Mouse (Mus musculus) cerebellum, adult 2 months (tissue): ENCODE data around the gene Fas.

Experiments used
- CTCF ChIP-seq: fragments of 200-500 bp; IDR thresholded peaks from 2 replicates; pipeline ENCODE4 v1.5.1; 2011; ENCODE audit warnings: low read depth, mild to moderate bottlenecking, control low read depth, low read length, moderate library complexity, borderline replicate concordance; ENCODE audit not compliant: insufficient read depth
- POLR2A ChIP-seq: fragments of 200-500 bp; IDR thresholded peaks from 2 replicates; pipeline ENCODE4 v1.6.1; 2011; ENCODE audit warnings: low read length, control low read depth, borderline replicate concordance; ENCODE audit not compliant: insufficient read depth

GRCm38 (mm10) chr19:34288696-34289095 lies 1.8 kb upstream of the Fas start:
- TF ChIP-seq POLR2A (no peak), CTCF (no peak)
